Mouse (Mus musculus): ENCODE data around the gene Atmin.

The Atmin gene

DNA sequence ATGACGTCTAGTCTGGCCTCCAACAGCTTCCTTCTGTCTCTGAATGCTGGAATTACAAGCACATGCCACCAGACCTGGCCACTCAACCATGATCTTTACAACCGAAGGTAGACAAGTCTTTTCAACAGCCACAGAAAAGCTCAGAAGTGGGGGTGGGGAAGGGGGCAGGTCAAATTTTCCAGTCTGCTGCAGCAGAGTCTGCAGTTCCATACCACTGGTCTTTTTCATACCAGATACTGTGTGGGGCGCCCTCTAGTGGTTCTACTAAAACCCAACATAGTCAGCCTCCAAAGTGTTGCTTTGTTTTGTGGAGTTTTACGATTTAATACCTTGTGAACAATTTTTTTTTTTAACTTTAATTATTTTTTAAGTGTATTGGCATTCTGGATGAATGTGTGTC is 36.9 kb downstream of the Atmin start:
- DNase-seq (ENCODE audit: low read depth, low spot score): peak; percentile 85
- Histone ChIP-seq H3K27me3 (ENCODE audit: control insufficient read depth, insufficient read depth, low read length, poor library complexity, severe bottlenecking) (no peaks in the 10 kb centered on the region), H3K36me3 (ENCODE audit: control insufficient read depth, insufficient read depth, low read length, poor library complexity, severe bottlenecking) (no peaks in the 10 kb centered on the region)

- Histone ChIP-seq H3K36me3 (ENCODE audit: control insufficient read depth, insufficient read depth, low read length, poor library complexity, severe bottlenecking) (no peaks in the 10 kb centered on the region), H3K27me3 (ENCODE audit: control insufficient read depth, insufficient read depth, low read length, poor library complexity, severe bottlenecking) (no peaks in the 10 kb centered on the region)
- DNase-seq (ENCODE audit: low read depth, low spot score): peak; percentile 22
Observed at GRCm38 (mm10) chr8:116989842-116990241, 46.6 kb downstream of the Atmin start.

DNA sequence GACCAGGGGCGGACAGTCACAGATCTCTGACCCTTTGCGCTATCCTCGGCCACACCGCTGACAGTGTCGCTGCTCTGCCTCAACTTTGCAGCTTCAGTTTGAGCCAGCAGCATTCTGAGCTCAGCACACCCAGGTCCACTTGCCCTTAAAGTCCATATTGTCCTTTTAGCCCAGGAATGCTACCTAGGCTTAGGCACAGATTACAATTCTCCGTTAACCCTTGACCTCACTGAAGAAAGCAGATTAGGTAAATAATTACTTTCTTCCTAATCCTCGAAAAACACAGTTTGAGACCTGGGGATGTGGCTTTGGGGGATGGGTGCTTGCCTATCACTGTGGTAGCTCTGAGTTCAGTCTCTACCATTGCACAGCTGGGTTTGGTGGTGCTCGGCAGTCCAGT is 48.0 kb downstream of the Atmin start:
- DNase-seq (ENCODE audit: low read depth, low spot score): no peak
- no peaks in the 10 kb centered on the region for H3K27me3 ChIP-seq (ENCODE audit: control insufficient read depth, insufficient read depth, low read length, poor library complexity, severe bottlenecking)
- H3K36me3 ChIP-seq (ENCODE audit: control insufficient read depth, insufficient read depth, low read length, poor library complexity, severe bottlenecking): no peaks in the 10 kb centered on the region

GRCm38 (mm10) chr8:116992176-116992971 is 49.2 kb downstream of the Atmin start:
- DNase-seq (ENCODE audit: low read depth, low spot score): peak; percentile 15
- Histone ChIP-seq H3K36me3 (ENCODE audit: control insufficient read depth, insufficient read depth, low read length, poor library complexity, severe bottlenecking) (no peaks in the 10 kb centered on the region), H3K27me3 (ENCODE audit: control insufficient read depth, insufficient read depth, low read length, poor library complexity, severe bottlenecking) (no peaks in the 10 kb centered on the region)

DNA sequence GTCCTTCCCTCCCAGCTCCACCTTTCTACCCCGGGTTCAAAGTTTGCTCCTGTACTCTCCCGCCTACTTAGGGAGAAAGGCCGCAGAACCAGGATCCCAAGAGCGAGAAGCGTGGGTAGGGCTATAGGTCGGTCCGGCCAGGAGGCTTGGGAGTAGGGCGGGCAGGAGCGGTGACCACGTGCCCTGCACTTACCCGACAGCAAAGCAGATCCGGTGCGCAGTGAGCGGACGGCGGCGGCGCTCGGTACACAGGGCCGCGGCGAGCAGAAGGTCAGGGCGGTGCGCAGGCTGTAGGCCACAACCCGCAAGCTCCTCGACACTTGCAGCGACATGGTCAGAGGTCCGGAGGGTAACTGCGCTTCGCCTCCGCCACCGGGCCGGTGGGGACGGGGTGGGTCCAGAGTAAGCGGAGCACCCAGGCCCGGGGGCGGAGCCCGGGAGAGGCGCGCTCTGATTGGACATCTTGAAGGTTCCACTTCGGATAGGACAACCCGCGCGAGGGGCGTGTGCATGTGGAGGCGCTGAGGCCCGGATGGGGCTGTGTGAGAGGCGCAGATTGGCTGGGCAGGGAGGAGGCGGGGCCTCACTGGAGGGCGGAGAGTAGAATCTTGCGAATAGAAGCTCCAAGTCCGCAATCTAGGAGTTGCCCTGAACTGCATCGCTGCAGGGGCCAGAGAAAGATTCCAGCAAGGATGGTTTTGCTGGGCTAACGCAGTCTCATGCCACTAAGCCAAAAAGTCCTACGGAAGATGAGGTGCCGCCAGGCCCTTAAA is 50.1 kb downstream of the Atmin start, which contains the start of gene Gcsh:
Gene Gcsh, minus strand, starts transcription at position 443 of the 773 bp plus-strand sequence.
- Histone ChIP-seq H3K27me3 (ENCODE audit: control insufficient read depth, insufficient read depth, low read length, poor library complexity, severe bottlenecking) (no peaks in the 10 kb centered on the region), H3K36me3 (ENCODE audit: control insufficient read depth, insufficient read depth, low read length, poor library complexity, severe bottlenecking) (no peaks in the 10 kb centered on the region)
- peak; percentile 97 for DNase-seq (ENCODE audit: low read depth, low spot score)

- H3K36me3 ChIP-seq (ENCODE audit: control insufficient read depth, insufficient read depth, low read length, poor library complexity, severe bottlenecking): no peaks in the 10 kb centered on the region
- no peaks in the 10 kb centered on the region for H3K27me3 ChIP-seq (ENCODE audit: control insufficient read depth, insufficient read depth, low read length, poor library complexity, severe bottlenecking)
- DNase-seq (ENCODE audit: low read depth, low spot score): no peak
Observed at GRCm38 (mm10) chr8:116994016-116994716, 51.0 kb downstream of the Atmin start.

Measured in splenic B cell, adult 2 months (primary cell).